Mouse (Mus musculus) lung, postnatal 14 days (tissue): ENCODE data around the gene Rln3.
A peak's percentile ranks its signal among the peaks of the same experiment; 100 is the strongest.
"Not testable (repeated sequence)": the region's sequence is repeated elsewhere in the genome, so short reads cannot be mapped to it uniquely, and the experiment has no call there.

ENCODE experiments used
- DNase-seq: peaks from one replicate; pipeline ENCODE4 v3.0.0; 2021

Gene Rln3

DNA sequence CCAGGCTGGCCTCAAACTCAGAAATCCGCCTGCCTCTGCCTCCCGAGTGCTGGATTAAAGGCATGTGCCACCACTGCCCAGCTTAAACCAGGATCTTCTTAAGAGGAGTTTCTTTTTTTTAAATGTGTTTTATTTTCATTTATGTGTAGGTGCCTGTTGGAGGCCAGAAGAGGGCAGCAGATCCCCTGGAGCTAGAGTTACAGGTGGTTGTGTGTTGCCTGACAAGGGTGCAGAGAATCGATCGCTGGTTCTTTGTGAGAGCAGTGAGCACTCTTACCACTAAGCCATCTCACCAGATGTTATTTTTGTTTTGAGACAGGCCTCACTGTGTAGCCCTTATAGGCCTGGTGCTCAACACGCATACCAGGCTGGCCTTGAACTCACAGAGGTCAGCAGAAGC lies 29.0 kb downstream of the Rln3 start:
- no peak for DNase-seq

DNA sequence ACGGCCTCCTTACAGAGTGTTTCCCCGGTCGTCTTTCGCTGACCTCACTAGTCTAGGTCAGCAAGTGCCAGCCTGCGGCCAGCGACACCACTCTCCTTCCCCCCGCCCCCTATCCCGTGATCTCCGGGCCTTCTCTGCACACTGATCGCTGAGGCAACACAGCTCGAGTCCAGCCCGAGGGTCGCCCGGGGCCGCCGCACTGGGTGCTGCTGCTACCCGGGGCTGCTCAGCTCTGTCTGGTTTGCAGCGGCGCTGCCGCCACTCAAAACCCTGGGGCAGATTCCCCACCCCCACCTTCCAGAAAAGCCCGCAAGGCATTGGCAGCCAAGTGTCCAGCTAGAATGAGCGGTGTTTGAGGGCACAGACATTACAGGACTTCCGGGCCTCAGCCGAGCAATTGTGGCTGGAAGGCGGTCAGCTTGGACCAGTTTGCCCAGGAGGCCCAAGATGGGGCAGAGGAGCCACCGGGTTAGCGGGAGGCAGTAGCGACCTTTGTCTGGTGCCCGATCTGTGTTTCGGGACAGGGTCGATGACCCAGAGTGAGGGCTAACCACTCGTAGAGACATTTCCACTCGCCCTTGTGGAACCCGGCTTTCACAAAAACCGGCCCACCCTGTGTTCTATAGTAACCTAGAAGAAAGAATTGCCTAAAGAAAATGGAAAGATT lies 32.2 kb downstream of the Rln3 start:
- peak; percentile 17 for DNase-seq

DNA sequence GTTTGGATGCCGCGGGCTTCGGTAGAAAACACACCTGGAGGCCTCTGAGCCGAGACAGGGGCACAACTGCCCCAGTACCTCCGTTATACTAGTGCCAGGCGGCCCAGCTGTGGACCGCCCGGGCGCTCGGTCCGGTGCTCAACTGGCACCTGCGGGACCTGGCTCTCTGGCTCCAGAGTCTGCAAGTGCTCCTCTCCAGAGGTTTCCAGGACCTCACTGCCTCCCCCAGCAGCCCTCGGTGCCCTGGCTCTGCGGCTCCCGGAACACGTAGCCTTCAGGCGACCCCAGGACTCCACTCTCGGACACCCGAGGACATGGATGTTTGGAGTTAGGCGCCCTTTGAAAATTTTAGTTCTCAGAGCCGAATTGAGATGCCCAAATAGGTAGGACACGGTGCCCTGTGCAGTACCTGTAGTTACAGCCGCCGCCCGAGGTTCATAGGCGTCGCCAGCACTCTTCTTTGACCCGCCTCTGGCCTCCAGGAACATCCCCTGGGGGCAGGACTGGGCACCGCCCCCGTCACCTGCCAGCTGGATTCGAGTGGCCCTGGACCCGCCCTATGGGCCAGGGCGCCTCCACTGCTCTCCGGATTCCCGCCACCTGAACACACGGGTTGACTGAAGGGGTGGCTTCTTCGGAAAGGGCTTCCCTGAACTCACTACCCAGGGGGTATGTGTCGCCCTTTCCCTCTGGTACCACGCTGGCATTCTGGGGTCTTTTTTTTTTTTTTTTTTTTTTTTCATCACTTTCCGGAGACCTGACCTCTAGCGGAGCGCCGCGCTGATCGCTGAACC lies 32.9 kb downstream of the Rln3 start, which contains the start of gene 2210011C24Rik:
TSS of gene 2210011C24Rik (minus strand) at position 467 of the 794 bp plus-strand sequence.
- peak; percentile 70 for DNase-seq

GRCm38 (mm10) chr8:84010625-84011611 lies 33.9 kb downstream of the Rln3 start:
- peak; percentile 83 for DNase-seq

DNA sequence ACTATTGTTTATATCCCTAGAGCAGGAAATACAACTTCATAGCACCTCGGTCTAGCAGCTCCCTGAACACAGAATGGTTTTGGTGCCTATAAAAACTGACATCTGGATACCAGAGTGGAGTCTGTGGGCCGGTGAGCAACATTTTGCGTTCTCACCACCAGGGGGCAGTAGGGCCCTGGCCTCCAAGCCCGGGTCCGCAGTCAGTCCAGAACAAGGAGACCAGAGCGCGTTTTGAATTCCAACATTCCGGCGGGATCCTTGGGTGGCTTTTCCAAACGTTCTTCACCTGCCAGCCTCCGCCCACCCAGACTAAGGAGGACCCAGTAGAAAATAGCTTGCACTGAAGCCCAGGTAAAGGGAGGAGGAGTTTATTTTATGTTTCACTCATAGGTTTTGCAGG lies 34.9 kb downstream of the Rln3 start:
- DNase-seq: peak; percentile 92

DNA sequence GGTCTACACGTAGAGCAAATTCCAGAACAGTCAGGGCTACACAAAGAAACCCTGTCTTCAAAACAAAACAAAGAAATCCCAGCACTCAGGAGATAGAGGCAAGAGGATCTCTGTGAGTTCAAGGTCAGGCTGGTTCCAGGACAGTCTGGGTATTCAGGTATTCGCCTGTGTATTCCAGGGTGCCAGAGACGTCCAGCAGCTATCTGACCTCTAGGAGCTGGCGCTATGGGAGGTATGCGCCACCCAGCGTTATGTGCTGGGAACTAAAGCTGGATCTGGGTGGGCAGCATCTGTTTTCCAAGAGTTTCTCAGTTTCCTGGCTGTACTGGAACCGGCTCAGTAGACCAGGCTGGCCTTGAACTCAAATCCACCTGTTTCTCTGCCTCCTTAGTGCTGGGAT lies 36.4 kb downstream of the Rln3 start:
- DNase-seq: no peak

DNA sequence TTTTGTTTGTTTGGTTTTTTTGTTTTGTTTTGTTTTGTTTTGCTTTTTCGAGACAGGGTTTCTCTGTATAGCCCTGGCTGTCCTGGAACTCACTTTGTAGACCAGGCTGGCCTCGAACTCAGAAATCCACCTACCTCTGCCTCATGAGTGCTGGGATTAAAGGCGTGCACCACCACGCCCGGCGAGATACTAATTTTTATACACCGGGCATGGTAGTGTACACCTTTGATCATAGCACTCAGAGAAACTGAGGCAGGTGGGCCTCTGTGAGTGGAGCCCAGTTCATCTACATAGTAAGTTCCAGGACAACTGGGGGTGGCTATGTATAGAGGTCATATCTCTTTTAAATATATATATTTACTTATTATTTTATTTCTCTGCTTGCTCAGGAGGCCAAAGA lies 39.3 kb downstream of the Rln3 start:
- not testable (repeated sequence) for DNase-seq

DNA sequence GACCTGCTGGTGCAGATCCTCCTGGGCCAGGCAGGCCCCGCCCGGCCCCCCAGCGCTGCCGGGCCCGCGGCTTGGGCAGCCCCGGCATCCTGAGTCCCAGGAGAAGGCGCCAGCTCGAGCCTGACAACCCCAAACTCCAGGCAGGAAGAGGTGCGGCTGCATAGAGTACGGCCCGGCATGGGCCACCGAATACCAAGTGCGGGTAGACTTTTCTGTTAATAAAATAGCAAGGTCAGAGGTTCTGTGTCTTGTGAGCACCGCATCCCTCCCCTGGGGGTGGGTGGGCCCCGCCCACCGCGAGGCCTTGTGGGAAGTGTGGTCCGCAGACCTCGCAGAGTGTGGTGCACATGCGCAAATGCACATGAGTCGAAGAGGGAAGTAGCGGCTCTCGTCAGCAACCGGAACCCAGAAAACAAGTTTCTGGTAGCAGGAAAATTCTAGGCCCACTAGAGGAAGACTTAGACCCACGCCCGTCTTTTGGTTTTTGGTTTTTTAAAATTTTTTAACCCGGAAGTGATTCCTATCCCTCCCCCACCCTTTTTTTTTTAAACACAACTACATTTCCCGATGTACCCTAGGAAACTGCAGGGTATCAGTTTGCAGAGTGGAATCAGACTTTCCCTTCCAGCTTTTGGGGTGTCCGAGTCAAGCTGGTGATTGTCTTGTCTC lies 40.1 kb downstream of the Rln3 start:
- peak; percentile 94 for DNase-seq

DNA sequence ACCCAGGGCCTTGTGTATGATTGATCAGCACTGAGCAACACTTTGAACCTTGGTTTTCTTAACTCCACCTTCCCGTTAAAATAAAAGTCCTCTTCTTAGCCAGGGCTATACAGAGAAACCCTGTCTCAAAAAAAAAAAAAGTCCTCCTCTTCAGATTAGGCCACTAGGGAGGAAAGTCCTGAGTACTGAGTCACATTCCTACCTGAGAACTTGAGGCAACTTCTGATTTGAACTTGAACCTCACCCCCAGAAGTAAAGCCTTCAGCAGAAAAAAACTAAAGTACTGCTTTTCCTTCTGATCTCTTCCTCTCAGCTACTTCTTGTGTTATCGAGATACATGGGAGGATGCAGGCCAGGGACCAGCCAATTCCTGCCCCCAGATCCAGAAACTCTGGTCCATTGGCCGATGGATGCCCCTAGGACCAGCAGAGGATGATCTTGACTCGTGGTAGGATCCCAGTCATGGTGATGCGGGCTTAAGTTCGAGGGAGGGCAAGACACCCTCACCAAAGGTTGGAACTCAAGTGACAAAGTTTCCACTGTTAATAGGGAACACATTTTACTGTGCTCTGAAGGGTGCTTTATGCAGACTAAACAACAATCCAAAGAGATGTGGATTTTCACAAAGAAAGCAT lies 41.1 kb downstream of the Rln3 start:
- no peak for DNase-seq

- no peak for DNase-seq
Measured at GRCm38 (mm10) chr8:84002957-84003611, 41.7 kb downstream of the Rln3 start.

- DNase-seq: no peak
Measured at GRCm38 (mm10) chr8:84001281-84002000, 43.4 kb downstream of the Rln3 start, which contains the start of gene 1700067K01Rik. 1700067K01Rik (plus strand) TSS chr8:84001502.

DNA sequence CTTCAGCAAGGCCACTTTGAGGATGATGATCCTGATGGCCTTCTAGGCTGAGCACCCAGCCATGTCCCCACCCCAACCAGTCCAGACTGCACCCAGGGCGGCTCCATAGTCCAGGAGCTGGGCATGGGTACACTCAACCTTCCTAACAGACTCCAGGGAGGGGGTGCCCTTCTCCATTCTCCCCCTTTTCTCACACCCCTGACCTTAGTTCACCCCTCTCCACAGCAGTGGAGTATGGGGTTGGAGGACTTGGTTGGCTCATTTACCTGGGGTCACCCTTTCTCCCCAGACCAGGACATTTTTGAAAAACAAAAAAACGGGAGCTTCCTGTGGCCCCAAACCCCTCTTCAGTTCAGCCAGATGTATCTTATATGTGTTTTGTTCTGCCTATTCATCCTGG lies 45.0 kb downstream of the Rln3 start:
- no peak for DNase-seq

DNA sequence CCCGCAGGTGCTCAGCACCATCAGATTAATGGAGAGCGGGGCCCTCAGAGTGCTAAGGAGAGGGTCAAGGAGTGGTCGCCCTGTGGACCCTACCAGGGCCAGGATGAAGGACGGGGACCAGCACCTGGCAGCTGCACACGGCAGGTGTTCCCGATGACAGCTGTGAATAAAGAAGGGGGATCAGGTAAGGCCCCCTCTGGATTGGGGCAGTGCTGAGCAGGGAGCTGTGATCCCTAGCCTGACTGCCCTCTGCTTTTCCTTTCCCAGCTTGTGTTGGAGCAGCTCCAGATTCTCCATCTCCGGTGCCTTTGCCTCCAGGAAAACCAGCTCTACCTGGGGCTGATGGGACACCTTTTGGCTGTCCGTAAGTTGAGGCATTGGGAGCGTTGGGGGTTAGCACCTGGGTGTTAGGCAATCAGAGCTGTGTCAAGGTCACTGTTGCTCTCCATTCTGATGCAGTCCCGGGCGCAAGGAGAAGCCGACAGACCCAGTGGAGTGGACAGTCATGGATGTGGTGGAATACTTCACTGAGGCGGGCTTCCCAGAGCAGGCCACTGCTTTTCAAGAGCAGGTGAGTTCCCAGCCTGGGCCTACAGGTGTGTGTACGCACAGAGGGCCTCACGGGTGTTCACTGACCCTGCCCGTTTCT lies 45.6 kb downstream of the Rln3 start:
- DNase-seq: no peak

- peak; percentile 69 for DNase-seq
Measured at GRCm38 (mm10) chr8:83998231-83999056, 46.4 kb downstream of the Rln3 start.

DNA sequence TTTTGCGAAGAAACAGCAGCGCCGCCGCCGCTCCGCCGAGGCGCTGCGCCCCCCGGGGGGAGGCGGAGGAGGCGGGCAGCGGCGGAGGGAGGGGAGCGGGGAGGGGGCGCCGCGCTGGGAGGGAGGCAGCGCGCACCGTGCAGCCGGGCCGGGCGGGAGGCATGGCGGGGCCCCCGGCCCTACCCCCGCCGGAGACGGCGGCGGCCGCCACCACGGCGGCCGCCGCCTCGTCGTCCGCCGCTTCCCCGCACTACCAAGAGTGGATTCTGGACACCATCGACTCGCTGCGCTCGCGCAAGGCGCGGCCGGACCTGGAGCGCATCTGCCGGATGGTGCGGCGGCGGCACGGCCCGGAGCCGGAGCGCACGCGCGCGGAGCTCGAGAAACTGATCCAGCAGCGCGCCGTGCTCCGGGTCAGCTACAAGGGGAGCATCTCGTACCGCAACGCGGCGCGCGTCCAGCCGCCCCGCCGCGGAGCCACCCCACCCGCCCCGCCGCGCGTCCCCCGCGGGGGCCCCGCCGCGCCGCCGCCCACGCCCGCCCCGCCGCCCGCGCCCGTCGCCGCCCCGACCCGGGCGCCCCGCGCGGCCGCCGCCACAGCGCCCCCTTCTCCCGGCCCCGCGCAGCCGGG lies 47.2 kb downstream of the Rln3 start, which contains the start of gene Samd1:
TSS of gene Samd1 (plus strand) at position 162 of the 631 bp plus-strand sequence.
- peak; percentile 44 for DNase-seq

- DNase-seq: peak; percentile 90
Measured at GRCm38 (mm10) chr8:83996567-83997505, 48.0 kb downstream of the Rln3 start.

- no peak for DNase-seq
Measured at GRCm38 (mm10) chr8:83995973-83996372, 48.8 kb downstream of the Rln3 start.
